Mouse (Mus musculus) limb, embryonic 11.5 days (tissue): ENCODE measurements around the gene Id2. TPM values are rescaled to one million over a fixed set of nuclear protein-coding genes. Genes with fewer than 3 reads are reported as not detected.

ENCODE experiments used
- ATAC-seq: fragments of 200-750 bp; cut with Nextera tagmentation; 2 replicates; pipeline ENCODE4 v1.8.0; 2017; ENCODE audit warnings: low read depth; ENCODE audit not compliant: insufficient number of reproducible peaks, low FRiP score, low TSS enrichment
- DNase-seq: peaks from one replicate; pipeline ENCODE4 v3.0.0-alpha.2; 2015; ENCODE audit warnings: low spot score
- H3K27ac ChIP-seq: fragments of 300-500 bp; sonication (generic); replicated peaks from 2 replicates; pipeline ENCODE4 v1.5.1; 2014; ENCODE audit warnings: low read depth, mild to moderate bottlenecking, low read length
- H3K27me3 ChIP-seq: fragments of 300-500 bp; sonication (generic); 2 replicates; pipeline ENCODE4 v1.6.1; 2014; ENCODE audit warnings: mild to moderate bottlenecking, low read length, mixed read lengths; ENCODE audit not compliant: control insufficient read depth, insufficient read depth
- H3K36me3 ChIP-seq: fragments of 300-500 bp; sonication (generic); 2 replicates; pipeline ENCODE4 v1.6.1; 2014; ENCODE audit warnings: mild to moderate bottlenecking, low read length, moderate library complexity, mixed read lengths; ENCODE audit not compliant: control insufficient read depth, insufficient read depth
- H3K4me1 ChIP-seq: fragments of 300-500 bp; sonication (generic); 2 replicates; pipeline ENCODE4 v1.6.1; 2014; ENCODE audit warnings: low read length, mixed read lengths; ENCODE audit not compliant: control insufficient read depth, insufficient read depth
- H3K4me2 ChIP-seq: fragments of 300-500 bp; sonication (generic); 2 replicates; pipeline ENCODE4 v1.6.1; 2014; ENCODE audit warnings: low read depth, mild to moderate bottlenecking, moderate library complexity; ENCODE audit not compliant: severe bottlenecking
- H3K4me3 ChIP-seq: fragments of 300-500 bp; sonication (generic); 2 replicates; pipeline ENCODE4 v1.5.1; 2014; ENCODE audit warnings: low read depth, low read length
- H3K9ac ChIP-seq: fragments of 300-500 bp; sonication (generic); 2 replicates; pipeline ENCODE4 v1.6.1; 2014; ENCODE audit warnings: mild to moderate bottlenecking, low read length
- H3K9me3 ChIP-seq: fragments of 300-500 bp; sonication (generic); 2 replicates; pipeline ENCODE4 v1.6.1; 2016; ENCODE audit warnings: low read length; ENCODE audit not compliant: control insufficient read depth
- WGBS: fragments of 180-500 bp; shearing (Covaris S2); extraction: QIAGEN DNeasy Blood & Tissue Kit; methylation state at CpG from one replicate; pipeline ENCODE4 v1.1.7; 2014; 5-methylcytosine and 5-hydroxymethylcytosine counted together
- polyA plus RNA-seq: library from polyadenylated mRNA; unstranded; fragments of >200 nt; fragmentation: Nextera tagmentation; extraction: Ambion mirVana; gene quantifications from 2 replicates; pipeline ENCODE4 v1.2.1, GENCODE M21; 2014

The Id2 gene
- polyA plus RNA-seq, 1 experiment from 2014 or later = 406 TPM

DNA sequence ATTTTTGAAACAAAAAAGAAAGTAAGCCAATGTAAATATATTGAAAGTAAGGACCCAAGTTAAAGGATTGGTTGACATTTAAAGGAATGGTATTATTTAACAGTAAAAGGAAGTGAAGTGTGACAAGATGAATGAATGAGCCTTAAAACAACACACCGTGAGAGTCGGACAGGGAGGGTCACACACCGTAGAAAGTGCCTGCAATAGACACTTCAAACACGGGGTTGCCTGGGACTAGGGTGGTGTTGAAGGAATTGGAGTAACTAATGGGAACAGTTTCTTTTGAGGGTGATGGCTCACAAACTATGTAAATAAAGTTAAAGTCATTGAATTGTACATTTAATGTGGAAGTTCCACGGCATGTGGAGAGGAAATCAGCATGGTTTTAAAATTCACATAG lies 47.7 kb downstream of the Id2 start:
- no peak overlapping the region for H3K27ac ChIP-seq
- H3K4me2 ChIP-seq = no peak overlapping the region
- WGBS = 55% methylated on average over 5 of the region's 5 CpGs
- no peaks in the 10 kb centered on the region for H3K4me1 ChIP-seq
- DNase-seq = no peak
- no peak overlapping the region for H3K9ac ChIP-seq
- ATAC-seq = no peak
- H3K36me3 ChIP-seq = no peaks in the 10 kb centered on the region; the same call in 1 of the 2 replicates
- H3K9me3 ChIP-seq = no peaks in the 10 kb centered on the region
- no peak overlapping the region for H3K4me3 ChIP-seq
- H3K27me3 ChIP-seq = no peaks in the 10 kb centered on the region

DNA sequence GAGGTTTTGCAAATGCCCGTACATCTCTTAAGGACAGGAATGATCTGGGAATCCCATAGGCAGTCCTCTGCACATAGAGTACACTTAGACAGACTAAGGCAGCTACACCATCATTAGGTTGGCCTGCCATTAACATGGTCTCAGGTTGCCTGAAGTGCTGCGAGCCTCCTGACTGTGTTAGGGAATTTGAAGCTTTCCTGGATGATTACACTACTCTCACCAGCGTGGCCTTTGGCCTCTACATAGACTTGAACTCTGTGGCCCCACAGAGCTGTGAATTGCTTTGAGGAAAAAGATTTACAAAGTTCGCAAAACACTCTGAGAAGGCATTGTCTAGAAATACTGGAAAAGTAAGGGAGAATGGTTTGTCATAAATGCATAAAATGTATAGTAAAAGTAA lies 52.4 kb downstream of the Id2 start:
- DNase-seq = no peak
- Histone ChIP-seq H3K27ac (no peak overlapping the region), H3K4me1 (no peaks in the 10 kb centered on the region), H3K9ac (no peak overlapping the region), H3K4me2 (no peak overlapping the region), H3K36me3 (no peaks in the 10 kb centered on the region), H3K4me3 (no peak overlapping the region), H3K9me3 (no peaks in the 10 kb centered on the region), H3K27me3 (no peaks in the 10 kb centered on the region)
- no peak for ATAC-seq
- 80% methylated on average over 4 of the region's 4 CpGs for WGBS

DNA sequence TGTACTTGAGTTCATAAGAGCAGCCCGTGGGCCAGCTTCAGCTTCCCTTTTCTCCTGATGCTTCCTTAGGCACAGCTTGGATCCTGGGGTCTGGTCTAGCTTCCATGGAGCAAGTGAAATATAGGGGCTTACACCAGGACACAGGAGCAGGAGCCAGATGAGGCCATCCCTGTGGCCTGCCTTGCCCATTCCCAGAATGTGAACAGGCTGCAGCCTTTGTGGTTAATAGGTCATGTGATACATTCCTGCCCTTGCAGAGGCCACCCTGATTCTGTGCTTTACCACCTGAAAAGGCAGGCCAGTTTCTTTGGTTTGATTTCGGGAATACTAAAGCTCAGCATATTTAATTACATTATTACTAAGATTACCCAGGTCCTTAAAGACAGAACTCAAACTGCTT lies 52.9 kb downstream of the Id2 start:
- Histone ChIP-seq H3K27ac (no peak overlapping the region), H3K27me3 (no peaks in the 10 kb centered on the region), H3K9me3 (no peaks in the 10 kb centered on the region), H3K36me3 (no peaks in the 10 kb centered on the region), H3K4me3 (no peak overlapping the region), H3K4me2 (no peak overlapping the region), H3K4me1 (no peaks in the 10 kb centered on the region), H3K9ac (no peak overlapping the region)
- ATAC-seq (no peak), DNase-seq (no peak)
- WGBS = 86% methylated on average over 2 of the region's 2 CpGs

Other genes with a start within 250 kb of the Id2 start
- gene Kidins220, start 122.2 kb downstream of the Id2 start, polyA plus RNA-seq = 14.7 and 22.2 TPM in 2 replicates